Mouse (Mus musculus): Measurements from ENCODE around the gene Aqp5. TPM values are rescaled to one million over a fixed set of nuclear protein-coding genes. Genes with fewer than 3 reads are reported as not detected.
A peak's percentile ranks its signal among the peaks of the same experiment; 100 is the strongest.

The Aqp5 gene
- polyA plus RNA-seq, 1 experiment from 2014 or later: not detected

GRCm38 (mm10) chr15:99583463-99584344, 6.9 kb upstream of the Aqp5 start:
- Histone ChIP-seq H3K36me3 (ENCODE audit: control insufficient read depth, insufficient read depth) (no peaks in the 10 kb centered on the region), H3K4me2 (replicated peaks; ENCODE audit: low read depth) (peak overlapping the region; percentile 62), H3K4me3 (ENCODE audit: low read depth, low read length) (peak overlapping the region; percentile 33), H3K4me1 (replicated peaks; ENCODE audit: control insufficient read depth, insufficient read depth, low read length) (no peaks in the 10 kb centered on the region), H3K27ac (ENCODE audit: low read depth, low read length) (no peak overlapping the region), H3K9ac (ENCODE audit: low read depth, low read length) (no peak overlapping the region), H3K9me3 (ENCODE audit: control insufficient read depth) (no peaks in the 10 kb centered on the region), H3K27me3 (replicated peaks; ENCODE audit: control insufficient read depth, insufficient read depth, low read length) (peaks cover 82% of the 10 kb centered on the region)
- 3% methylated on average over 53 of the region's 54 CpGs for WGBS
- TF ChIP-seq CTCF (IDR thresholded peaks at IDR 0.05; ENCODE audit: low read depth): no peak
- no peak for ATAC-seq

- TF ChIP-seq CTCF (IDR thresholded peaks at IDR 0.05; ENCODE audit: low read depth): no peak
- H3K9ac ChIP-seq (ENCODE audit: low read depth, low read length): no peak overlapping the region
- ATAC-seq: no peak
- H3K27me3 ChIP-seq (replicated peaks; ENCODE audit: control insufficient read depth, insufficient read depth, low read length): peaks cover 88% of the 10 kb centered on the region
- peak overlapping the region; percentile 33 for H3K4me3 ChIP-seq (ENCODE audit: low read depth, low read length)
- WGBS: under 1% methylated on average over 24 of the region's 24 CpGs
- H3K4me1 ChIP-seq (replicated peaks; ENCODE audit: control insufficient read depth, insufficient read depth, low read length): no peaks in the 10 kb centered on the region
- H3K27ac ChIP-seq (ENCODE audit: low read depth, low read length): no peak overlapping the region
- H3K9me3 ChIP-seq (ENCODE audit: control insufficient read depth): no peaks in the 10 kb centered on the region
- peak overlapping the region; percentile 62 for H3K4me2 ChIP-seq (replicated peaks; ENCODE audit: low read depth)
- no peaks in the 10 kb centered on the region for H3K36me3 ChIP-seq (ENCODE audit: control insufficient read depth, insufficient read depth)
These were observed 6.0 kb upstream of the Aqp5 start for GRCm38 (mm10) chr15:99584407-99585202.

DNA sequence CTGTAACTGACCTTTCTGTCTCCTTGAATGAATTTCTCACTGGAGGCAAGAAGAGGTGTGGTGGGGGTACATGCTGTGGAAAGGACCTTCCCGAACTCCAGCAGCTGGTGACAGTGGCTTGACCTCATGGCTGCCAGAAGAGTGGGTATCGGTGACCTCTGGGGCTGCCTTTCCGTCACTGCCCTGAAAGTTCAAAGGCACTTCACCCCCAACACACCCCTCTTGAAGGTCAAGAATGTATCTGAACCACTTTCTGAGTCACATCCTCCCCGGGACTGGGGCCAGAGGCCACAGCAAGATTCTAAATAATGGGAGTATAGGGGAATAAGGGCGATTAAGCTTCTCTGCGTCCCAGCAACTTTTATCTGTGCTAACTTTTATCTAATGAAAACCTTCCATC, 4.8 kb upstream of the Aqp5 start:
- Histone ChIP-seq H3K4me3 (ENCODE audit: low read depth, low read length) (no peak overlapping the region), H3K36me3 (ENCODE audit: control insufficient read depth, insufficient read depth) (no peaks in the 10 kb centered on the region), H3K27me3 (replicated peaks; ENCODE audit: control insufficient read depth, insufficient read depth, low read length) (peaks cover 97% of the 10 kb centered on the region), H3K9me3 (ENCODE audit: control insufficient read depth) (no peaks in the 10 kb centered on the region), H3K4me1 (replicated peaks; ENCODE audit: control insufficient read depth, insufficient read depth, low read length) (no peaks in the 10 kb centered on the region), H3K4me2 (replicated peaks; ENCODE audit: low read depth) (no peak overlapping the region), H3K27ac (ENCODE audit: low read depth, low read length) (no peak overlapping the region), H3K9ac (ENCODE audit: low read depth, low read length) (no peak overlapping the region)
- ATAC-seq: no peak
- TF ChIP-seq CTCF (IDR thresholded peaks at IDR 0.05; ENCODE audit: low read depth): no peak
- WGBS: 69% methylated on average over 6 of the region's 6 CpGs

DNA sequence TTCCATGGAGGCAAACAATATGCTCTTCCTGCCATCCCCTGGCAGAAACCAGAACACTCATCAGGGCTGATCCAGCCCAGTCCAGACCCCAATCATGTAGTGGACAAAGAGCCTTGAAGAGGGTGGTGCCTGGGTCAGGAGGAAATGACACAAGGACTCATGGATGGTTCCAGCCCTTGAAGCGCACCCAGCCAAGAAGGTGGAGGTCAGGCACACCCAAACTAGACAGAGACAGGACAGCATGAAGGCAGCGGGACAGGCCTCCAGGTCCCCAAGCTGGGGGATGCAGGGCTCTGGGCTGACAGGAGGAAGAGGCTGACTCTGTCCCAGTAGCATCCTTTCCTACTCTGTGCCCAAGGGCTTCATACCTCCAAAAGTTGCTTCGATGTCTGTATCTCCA, 4.1 kb upstream of the Aqp5 start:
- H3K27ac ChIP-seq (ENCODE audit: low read depth, low read length): no peak overlapping the region
- peaks cover 97% of the 10 kb centered on the region for H3K27me3 ChIP-seq (replicated peaks; ENCODE audit: control insufficient read depth, insufficient read depth, low read length)
- TF ChIP-seq CTCF (IDR thresholded peaks at IDR 0.05; ENCODE audit: low read depth): no peak
- H3K4me1 ChIP-seq (replicated peaks; ENCODE audit: control insufficient read depth, insufficient read depth, low read length): no peaks in the 10 kb centered on the region
- no peak overlapping the region for H3K9ac ChIP-seq (ENCODE audit: low read depth, low read length)
- 88% methylated on average over 3 of the region's 3 CpGs for WGBS
- H3K36me3 ChIP-seq (ENCODE audit: control insufficient read depth, insufficient read depth): no peaks in the 10 kb centered on the region
- no peak overlapping the region for H3K4me3 ChIP-seq (ENCODE audit: low read depth, low read length)
- no peaks in the 10 kb centered on the region for H3K9me3 ChIP-seq (ENCODE audit: control insufficient read depth)
- no peak overlapping the region for H3K4me2 ChIP-seq (replicated peaks; ENCODE audit: low read depth)
- ATAC-seq: no peak

GRCm38 (mm10) chr15:99589237-99589636, 1.3 kb upstream of the Aqp5 start:
- Histone ChIP-seq H3K4me2 (replicated peaks; ENCODE audit: low read depth) (no peak overlapping the region), H3K27me3 (replicated peaks; ENCODE audit: control insufficient read depth, insufficient read depth, low read length) (peaks cover 99% of the 10 kb centered on the region)

DNA sequence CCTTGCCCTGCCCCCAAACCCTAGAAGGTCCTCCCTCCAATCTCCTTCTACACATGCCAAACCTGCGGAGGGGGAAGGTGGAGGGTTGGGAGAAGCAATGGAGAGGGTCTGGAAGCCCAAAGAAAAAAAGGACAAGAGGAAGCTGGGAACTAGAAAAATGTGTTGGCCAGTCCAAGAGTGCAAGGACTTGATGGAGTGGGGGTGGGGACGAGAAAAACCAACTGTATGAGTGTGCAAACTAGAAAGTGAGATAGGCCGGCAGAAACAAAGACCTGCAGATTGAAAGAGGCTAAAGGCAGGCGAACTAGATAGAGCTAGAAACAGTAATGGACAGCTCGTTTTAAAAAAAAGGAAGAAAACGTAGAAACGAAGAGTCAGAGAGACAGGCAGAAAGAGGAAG, 878 bp upstream of the Aqp5 start:
- Histone ChIP-seq H3K4me3 (ENCODE audit: low read depth, low read length) (no peak overlapping the region), H3K4me2 (replicated peaks; ENCODE audit: low read depth) (no peak overlapping the region), H3K4me1 (replicated peaks; ENCODE audit: control insufficient read depth, insufficient read depth, low read length) (no peaks in the 10 kb centered on the region), H3K9ac (ENCODE audit: low read depth, low read length) (no peak overlapping the region), H3K27ac (ENCODE audit: low read depth, low read length) (no peak overlapping the region), H3K36me3 (ENCODE audit: control insufficient read depth, insufficient read depth) (no peaks in the 10 kb centered on the region), H3K9me3 (ENCODE audit: control insufficient read depth) (no peaks in the 10 kb centered on the region), H3K27me3 (replicated peaks; ENCODE audit: control insufficient read depth, insufficient read depth, low read length) (peaks cover 99% of the 10 kb centered on the region)
- WGBS: 23% methylated on average over 7 of the region's 7 CpGs
- ATAC-seq: no peak
- no peak for TF ChIP-seq CTCF (IDR thresholded peaks at IDR 0.05; ENCODE audit: low read depth)

More at GRCm38 (mm10) chr15:99589237-99589636, 1.3 kb upstream of the Aqp5 start:
- no peak for ATAC-seq
- WGBS: 5% methylated on average over 9 of the region's 9 CpGs
- Histone ChIP-seq H3K9ac (ENCODE audit: low read depth, low read length) (no peak overlapping the region), H3K9me3 (ENCODE audit: control insufficient read depth) (no peaks in the 10 kb centered on the region), H3K4me3 (ENCODE audit: low read depth, low read length) (no peak overlapping the region), H3K4me1 (replicated peaks; ENCODE audit: control insufficient read depth, insufficient read depth, low read length) (no peaks in the 10 kb centered on the region), H3K27ac (ENCODE audit: low read depth, low read length) (no peak overlapping the region), H3K36me3 (ENCODE audit: control insufficient read depth, insufficient read depth) (no peaks in the 10 kb centered on the region)
- no peak for TF ChIP-seq CTCF (IDR thresholded peaks at IDR 0.05; ENCODE audit: low read depth)
